ENCODE assay signal across 8 mouse cellular contexts in genomic region chr16:18383045-18383726, GRCm38 (mm10). TPM values are rescaled to one million over a fixed set of nuclear protein-coding genes. Genes with fewer than 3 reads are reported as not detected.
DNase-seq lines count a peak whose midpoint lies in the region; ATAC-seq and TF ChIP-seq lines count a peak whose summit lies in the region.
"Had no signal": no experiment of that assay in that cellular context is flagged by ENCODE, and none has a peak within 500 bp of the region (broad histone marks: within the 10 kb centered on the region; RNA-seq: fewer than 3 reads in every experiment).

No protein-coding gene starts in this region.

- peak; percentile 31 to 65 for DNase-seq in lung, postnatal 4 days
- DNase-seq in lung, postnatal 0 days (ENCODE audit: low spot score) = no peak
- DNase-seq in adrenal gland, postnatal 14 days = peak; percentile 72
- DNase-seq in cerebellum, postnatal 14 days = peak; percentile 56 to 61
- peak; percentile 55 to 75 for DNase-seq in kidney, postnatal 25 days
- no peak for DNase-seq in thymus, adult 18-20 months

- H3K9ac ChIP-seq in lung, postnatal 0 days (replicated peaks; ENCODE audit: low read depth) = no peak overlapping the region
- no peak overlapping the region for H3K9ac ChIP-seq in intestine, embryonic 15.5 days
- H3K9ac ChIP-seq: limb, embryonic 13.5 days had no signal

- no peaks in the 10 kb centered on the region for H3K36me3 ChIP-seq in lung, postnatal 0 days (ENCODE audit: insufficient read depth, low read length)
- H3K36me3 ChIP-seq in intestine, embryonic 15.5 days = no peaks in the 10 kb centered on the region
- H3K36me3 ChIP-seq: limb, embryonic 13.5 days had no signal

- 64% methylated on average over 9 of the region's 9 CpGs for WGBS in lung, postnatal 0 days
- 72% methylated on average over 9 of the region's 9 CpGs for WGBS in intestine, embryonic 15.5 days

- TF ChIP-seq CTCF in lung, postnatal 0 days (IDR thresholded peaks at IDR 0.05) = no peak

- no peak overlapping the region for H3K27ac ChIP-seq in lung, postnatal 0 days (ENCODE audit: low read length)
- H3K27ac ChIP-seq in intestine, embryonic 15.5 days = no peak overlapping the region
- H3K27ac ChIP-seq: limb, embryonic 13.5 days had no signal

- ATAC-seq in lung, postnatal 0 days = no peak
- ATAC-seq in intestine, embryonic 15.5 days = no peak

- H3K27me3 ChIP-seq in lung, postnatal 0 days (replicated peaks; ENCODE audit: insufficient read depth, low read length) = no peaks in the 10 kb centered on the region
- no peaks in the 10 kb centered on the region for H3K27me3 ChIP-seq in intestine, embryonic 15.5 days (replicated peaks)
- H3K27me3 ChIP-seq: limb, embryonic 13.5 days had no signal

- H3K4me3 ChIP-seq in lung, postnatal 0 days (ENCODE audit: low read depth, low read length) = no peak overlapping the region
- H3K4me3 ChIP-seq in intestine, embryonic 15.5 days (replicated peaks) = no peak overlapping the region
- H3K4me3 ChIP-seq: limb, embryonic 13.5 days had no signal

- TF ChIP-seq EP300 in lung, postnatal 0 days (IDR thresholded peaks at IDR 0.05) = no peak

- H3K9me3 ChIP-seq in lung, postnatal 0 days (ENCODE audit: low read length) = no peaks in the 10 kb centered on the region
- H3K9me3 ChIP-seq in intestine, embryonic 15.5 days = no peaks in the 10 kb centered on the region
- H3K9me3 ChIP-seq: limb, embryonic 13.5 days had no signal

- no peak overlapping the region for H3K4me2 ChIP-seq in lung, postnatal 0 days (replicated peaks; ENCODE audit: low read depth, low read length)
- H3K4me2 ChIP-seq in intestine, embryonic 15.5 days (replicated peaks) = no peak overlapping the region
- H3K4me2 ChIP-seq: limb, embryonic 13.5 days had no signal

- peaks cover 7% of the 10 kb centered on the region; the same call in 1 of the 2 replicates for H3K4me1 ChIP-seq in lung, postnatal 0 days (ENCODE audit: insufficient read depth, low read depth, low read length)
- peaks cover 22% of the 10 kb centered on the region; the same call in 1 of the 2 replicates for H3K4me1 ChIP-seq in intestine, embryonic 15.5 days (replicated peaks)

RNA-seq across cellular contexts. Expression of gene Arvcf, which starts 35.2 kb away (rescaled TPM):
- polyA plus RNA-seq in lung, postnatal 0 days (2015; fragmentation: Nextera tagmentation; extraction: Ambion mirVana) = 14.6 and 18.5 TPM in 2 replicates
- 30.0 and 30.2 TPM in 2 replicates for total RNA-seq in adrenal gland, postnatal 14 days (2021)
- polyA plus RNA-seq in intestine, embryonic 15.5 days (2015; fragmentation: Nextera tagmentation; extraction: Ambion mirVana) = 21.7 and 22.1 TPM in 2 replicates

RNA-seq across cellular contexts. Expression of gene Tango2, which starts 35.3 kb away (rescaled TPM):
- polyA plus RNA-seq in lung, postnatal 0 days (2015; fragmentation: Nextera tagmentation; extraction: Ambion mirVana) = 23.7 and 25.2 TPM in 2 replicates
- total RNA-seq in adrenal gland, postnatal 14 days (2021) = 30.2 and 30.5 TPM in 2 replicates
- polyA plus RNA-seq in intestine, embryonic 15.5 days (2015; fragmentation: Nextera tagmentation; extraction: Ambion mirVana) = 43.0 and 49.4 TPM in 2 replicates

RNA-seq across cellular contexts. Expression of gene Txnrd2, which starts 43.0 kb away (rescaled TPM):
- polyA plus RNA-seq in lung, postnatal 0 days (2015; fragmentation: Nextera tagmentation; extraction: Ambion mirVana) = 20.0 and 20.9 TPM in 2 replicates
- total RNA-seq in adrenal gland, postnatal 14 days (2021) = 66.4 and 66.5 TPM in 2 replicates
- polyA plus RNA-seq in intestine, embryonic 15.5 days (2015; fragmentation: Nextera tagmentation; extraction: Ambion mirVana) = 25.4 and 25.8 TPM in 2 replicates

RNA-seq across cellular contexts. Expression of gene Comt, which starts 43.5 kb away (rescaled TPM):
- 109 and 111 TPM in 2 replicates for polyA plus RNA-seq in lung, postnatal 0 days (2015; fragmentation: Nextera tagmentation; extraction: Ambion mirVana)
- 117 and 147 TPM in 2 replicates for total RNA-seq in adrenal gland, postnatal 14 days (2021)
- polyA plus RNA-seq in intestine, embryonic 15.5 days (2015; fragmentation: Nextera tagmentation; extraction: Ambion mirVana) = 89.5 and 97.1 TPM in 2 replicates

Comparison
In these comparisons a context has a peak if more than half of its experiments do, and no peak if none do; other contexts are left out.
1. DNase-seq: peak in lung, postnatal 4 days (2 of 2), adrenal gland, postnatal 14 days (single experiment), cerebellum, postnatal 14 days (2 of 2) and kidney, postnatal 25 days (2 of 2); none in lung, postnatal 0 days (single experiment) and thymus, adult 18-20 months (0 of 2).